Mouse (Mus musculus) c-Kit-positive CD71-positive TER-119-negative erythroid progenitor cells, embryonic 14.5 days (primary cell): Measurements from ENCODE around the gene Cand1.

Experiments
- DNase-seq: peaks from one replicate; pipeline ENCODE4 v3.0.0-alpha.2; 2013; ENCODE audit warnings: low read depth

Cand1 gene

DNA sequence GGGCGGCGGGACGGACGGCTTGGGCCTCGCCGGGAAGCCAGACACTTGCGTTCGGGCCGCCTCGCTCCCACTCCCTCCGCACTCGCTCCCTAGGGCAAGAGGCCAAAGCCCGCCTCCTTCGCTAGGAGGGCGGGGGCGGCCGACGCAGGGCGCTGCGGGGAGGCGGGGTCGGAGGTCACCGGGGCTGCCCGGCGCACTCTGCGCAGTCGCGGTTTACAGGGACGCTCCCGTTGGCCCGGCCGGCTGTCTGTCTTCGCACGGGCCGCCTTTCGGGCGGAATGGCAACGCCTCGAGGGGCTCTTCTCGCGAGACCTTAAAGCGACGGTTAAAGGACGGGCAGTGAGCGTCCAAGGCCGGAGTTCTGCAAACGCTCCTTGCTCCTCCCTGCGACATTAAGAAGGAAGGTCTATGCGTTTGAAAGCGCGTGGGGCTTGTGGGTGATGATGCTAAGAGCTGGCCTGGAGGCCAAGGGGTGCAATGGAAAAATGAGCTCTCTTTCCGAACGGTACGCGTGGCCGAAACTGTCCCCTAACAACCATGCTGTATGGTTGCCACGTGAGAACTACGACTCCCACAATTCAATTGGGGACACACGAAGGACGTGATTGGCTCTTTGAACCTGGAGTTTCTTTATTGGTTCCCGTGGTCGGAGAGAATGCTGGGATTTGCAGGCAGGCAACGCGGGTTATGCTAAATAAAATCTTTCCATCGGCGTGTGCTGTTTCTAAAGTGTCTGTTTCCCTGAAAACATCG, at the start of gene Cand1:
Cand1 (minus strand) TSS at position 87 of the 753 bp plus-strand sequence.
- peak; percentile 95 for DNase-seq

DNA sequence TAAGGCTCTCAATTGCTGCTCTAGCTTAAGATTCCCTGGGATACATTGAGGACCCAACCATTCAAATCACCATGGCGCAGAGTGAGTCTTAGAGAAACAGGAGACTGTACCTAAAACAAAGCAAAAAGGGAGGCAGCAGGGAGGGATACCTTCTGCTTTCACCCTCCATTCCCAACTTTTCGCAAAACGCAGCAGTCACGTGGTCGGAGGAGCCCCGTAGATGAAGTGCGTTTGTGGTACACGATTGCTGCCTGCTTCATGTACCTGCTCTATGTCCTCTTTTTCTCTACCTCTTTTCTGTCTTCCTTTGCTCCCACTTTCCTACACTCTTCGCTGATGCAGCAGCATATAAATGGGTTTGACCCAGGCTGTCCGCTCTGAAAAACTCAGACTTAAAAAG, 39.0 kb upstream of the Cand1 start:
- DNase-seq = no peak

DNA sequence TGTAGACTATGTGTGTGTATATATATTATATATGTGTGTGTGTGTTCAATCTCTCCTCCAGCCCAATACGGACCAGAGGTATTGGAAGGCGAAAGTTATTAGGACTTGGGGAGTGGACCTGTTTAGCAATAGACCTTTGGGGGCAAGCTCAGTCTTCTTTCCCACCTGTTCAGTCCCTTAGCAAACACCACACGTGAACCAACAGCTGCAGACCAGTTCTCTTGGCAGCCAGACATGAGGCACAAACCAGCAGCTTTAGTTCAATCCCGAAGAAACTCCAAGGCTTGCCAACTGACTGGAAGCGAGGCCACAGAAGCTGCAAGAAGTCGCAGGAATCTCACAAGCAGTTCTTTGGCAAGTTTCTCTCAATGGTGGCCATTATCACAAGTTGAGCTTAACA, 34.5 kb upstream of the Cand1 start:
- no peak for DNase-seq

DNA sequence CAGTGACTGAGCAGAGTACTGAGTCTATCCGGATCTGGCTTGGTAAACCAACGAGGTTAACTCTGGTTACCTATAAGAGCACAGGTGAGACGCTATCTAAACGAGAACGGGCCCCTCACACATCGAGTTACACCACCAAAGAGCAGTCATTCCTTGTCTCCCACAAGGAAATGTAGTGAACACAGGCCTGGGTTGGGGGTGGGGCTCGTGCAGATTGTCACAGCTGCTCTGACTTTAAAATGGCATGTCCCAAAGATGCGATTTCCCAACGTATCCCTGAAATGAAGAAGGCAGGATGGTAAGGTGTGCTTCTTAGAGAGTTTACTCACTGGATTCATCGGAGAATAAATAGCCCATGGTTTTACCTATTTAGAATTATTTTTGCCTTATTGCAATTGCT, 32.7 kb upstream of the Cand1 start:
- no peak for DNase-seq

DNA sequence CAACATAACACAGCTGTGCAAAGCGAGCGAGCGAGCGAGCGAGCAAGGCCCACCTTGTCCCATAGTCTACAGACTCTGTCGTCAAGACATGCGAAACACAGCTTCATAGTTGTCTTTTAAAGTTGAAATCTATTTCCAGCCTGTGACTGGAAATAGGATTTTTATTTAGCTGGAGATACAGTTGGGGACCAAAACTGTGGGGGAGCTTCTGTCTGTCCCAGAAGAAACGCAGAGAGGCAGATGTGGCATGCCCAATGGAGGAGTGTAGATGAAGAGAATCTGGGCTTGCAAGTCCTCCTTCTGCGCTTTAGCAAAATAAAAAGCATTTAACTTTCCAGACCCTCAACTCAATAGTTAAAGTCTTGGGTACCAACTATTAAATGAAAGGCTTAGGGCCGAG, 32.1 kb upstream of the Cand1 start:
- no peak for DNase-seq

DNA sequence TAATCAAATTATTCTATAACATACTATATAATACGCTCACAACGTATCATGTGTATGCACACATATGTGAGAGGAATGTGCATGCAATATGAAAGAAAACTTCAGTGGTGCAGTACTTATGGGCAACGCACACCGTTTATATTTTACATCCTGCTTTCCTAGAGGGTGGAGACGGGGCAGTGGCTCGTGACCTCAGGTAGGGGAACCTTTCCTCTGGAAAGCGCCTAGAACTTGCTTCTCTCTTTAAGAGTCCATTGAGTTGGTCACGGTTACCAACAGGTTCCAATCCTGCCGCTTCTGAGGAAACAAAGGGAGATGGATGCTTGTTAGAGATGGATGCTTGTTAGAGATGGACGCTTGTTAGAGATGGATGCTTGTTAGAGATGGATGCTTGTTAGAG, 31.2 kb upstream of the Cand1 start:
- no peak for DNase-seq

DNA sequence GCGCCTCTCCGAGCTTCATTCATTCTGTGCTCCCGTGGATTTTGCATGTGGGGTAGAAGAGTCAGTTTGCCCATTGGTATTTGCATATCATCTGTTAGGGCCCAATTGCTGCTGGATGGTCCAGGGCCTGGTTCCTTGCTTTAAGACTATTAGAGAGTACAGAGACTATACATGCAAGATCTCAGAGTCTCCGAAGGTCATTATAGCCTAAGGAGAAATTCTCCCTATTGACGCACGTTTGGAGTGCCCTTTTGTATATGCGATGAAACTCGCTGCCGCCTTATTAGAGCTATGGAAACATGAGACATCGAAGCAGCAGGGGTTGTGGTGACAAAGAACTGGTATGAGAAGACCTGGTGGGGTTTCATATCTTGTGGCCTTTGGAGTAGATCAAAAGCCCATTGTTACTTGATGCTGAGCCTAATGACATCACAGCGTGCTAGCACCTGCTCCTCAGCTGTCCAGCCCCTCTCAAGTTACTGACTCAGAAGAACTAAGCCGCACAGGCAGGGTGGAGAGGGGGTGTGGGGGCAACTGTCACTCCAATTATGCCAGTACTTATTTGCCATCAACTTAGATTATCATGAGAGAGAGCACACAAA, 30.6 kb upstream of the Cand1 start:
- DNase-seq = no peak

DNA sequence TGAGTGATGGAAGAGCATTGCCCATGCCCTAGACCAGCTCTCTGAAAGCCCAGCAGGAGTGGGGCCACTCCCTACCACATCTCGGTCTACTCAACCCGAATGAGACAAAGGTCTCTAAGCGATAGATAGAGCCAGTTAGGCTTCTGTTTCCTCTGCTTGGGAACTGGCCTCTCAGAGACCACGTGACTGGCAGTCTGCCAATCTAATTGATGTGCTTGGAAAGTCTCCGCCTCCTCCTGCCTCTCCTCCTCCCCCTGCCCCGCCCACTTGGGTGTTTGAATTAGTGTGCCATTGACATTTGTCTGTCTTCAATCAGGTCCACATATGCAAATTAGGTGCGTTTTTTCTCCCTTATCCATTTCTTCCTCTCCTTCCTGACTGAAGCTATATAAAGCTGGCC, 24.9 kb upstream of the Cand1 start:
- no peak for DNase-seq

DNA sequence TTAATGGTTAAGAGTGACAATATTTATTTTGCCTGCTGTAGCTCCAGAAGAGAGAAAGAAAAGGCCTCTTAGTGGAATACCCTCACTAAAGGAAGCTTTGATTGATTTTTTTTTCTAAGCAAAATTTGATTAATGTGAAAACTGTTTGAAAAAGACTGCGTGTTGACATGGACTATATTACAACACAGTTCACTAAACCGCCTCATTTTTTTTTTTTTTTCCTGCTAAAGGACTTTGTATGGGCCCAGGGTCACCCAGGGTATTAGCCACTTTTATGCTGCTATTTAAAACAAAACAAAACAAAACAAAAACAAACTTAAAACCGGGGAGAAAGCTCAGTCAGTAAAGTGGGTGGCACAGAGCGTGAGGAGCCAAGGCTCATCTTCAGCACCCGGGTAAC, 23.0 kb upstream of the Cand1 start:
- DNase-seq = no peak

DNA sequence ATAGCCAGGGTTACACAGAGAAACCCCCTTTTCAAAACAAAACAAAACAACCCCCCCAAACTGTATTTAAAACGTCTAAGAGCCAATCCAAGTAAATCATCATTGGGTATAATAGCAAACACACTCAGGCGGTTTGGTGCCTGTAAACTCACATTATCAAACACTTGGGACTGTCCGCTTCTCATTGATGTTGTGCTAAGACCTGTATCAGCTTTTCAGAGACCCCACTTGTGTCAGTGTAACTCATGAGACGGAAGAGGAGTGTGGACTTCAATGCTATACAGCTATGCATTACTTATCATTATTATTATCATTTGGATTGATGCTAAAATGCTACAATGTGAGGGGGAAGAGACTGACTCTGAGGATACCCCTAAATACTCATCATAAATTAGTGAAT, 18.0 kb upstream of the Cand1 start:
- no peak for DNase-seq

DNA sequence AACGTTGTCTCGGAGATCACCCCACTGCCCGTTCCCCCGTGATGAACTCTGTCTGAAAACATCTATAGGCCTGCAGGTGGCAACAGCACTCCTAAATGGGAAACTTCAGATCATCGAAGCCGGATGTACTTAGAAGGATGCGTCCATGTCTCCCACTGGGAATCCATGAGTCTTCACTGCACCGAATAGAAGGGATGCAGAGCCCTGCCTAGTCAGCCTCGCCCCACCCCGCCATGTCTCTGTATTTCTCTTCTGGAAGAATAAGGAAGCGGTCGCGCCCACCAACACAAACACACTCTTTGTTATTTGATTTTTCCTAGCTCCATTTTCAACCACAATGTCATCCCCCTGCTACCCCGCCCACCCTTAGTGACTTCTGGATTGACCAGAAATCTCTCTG, 4.3 kb upstream of the Cand1 start:
- no peak for DNase-seq

DNA sequence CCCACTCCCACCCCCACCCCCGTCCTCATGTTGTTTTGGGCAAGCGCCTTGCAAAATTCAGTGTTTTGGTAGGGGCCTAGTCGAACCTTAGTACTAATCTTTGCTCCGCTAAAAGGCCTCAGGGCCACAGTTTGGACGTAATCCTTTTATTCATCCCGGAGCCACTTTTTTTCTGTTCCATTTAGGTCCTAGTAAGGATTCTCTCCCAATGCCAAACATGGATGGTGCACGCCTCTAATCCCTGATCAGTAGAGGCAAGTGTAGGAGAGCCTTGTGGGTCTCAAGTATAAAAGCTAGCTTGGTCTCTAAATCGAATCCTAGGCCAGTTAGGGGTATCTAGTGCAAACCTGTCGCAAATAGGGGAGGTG, 851 bp upstream of the Cand1 start:
- no peak for DNase-seq

DNA sequence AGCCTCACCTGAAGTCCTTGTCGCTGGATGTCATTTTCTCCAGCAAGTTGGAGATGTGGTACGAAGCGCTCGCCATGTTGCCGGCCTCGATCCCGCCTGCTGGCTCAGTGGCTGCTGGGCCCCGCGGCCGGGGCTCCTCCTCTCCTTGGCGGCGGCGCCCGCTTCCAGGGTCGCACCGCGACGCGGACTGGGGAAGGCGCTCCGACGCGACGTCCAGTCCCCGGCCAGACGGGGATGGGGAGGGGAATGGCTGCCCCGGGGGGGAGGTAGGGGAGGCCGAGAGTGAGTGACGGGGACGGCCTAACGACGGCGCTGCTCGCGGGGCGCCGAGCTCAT, 254 bp downstream of the Cand1 start:
- no peak for DNase-seq

DNA sequence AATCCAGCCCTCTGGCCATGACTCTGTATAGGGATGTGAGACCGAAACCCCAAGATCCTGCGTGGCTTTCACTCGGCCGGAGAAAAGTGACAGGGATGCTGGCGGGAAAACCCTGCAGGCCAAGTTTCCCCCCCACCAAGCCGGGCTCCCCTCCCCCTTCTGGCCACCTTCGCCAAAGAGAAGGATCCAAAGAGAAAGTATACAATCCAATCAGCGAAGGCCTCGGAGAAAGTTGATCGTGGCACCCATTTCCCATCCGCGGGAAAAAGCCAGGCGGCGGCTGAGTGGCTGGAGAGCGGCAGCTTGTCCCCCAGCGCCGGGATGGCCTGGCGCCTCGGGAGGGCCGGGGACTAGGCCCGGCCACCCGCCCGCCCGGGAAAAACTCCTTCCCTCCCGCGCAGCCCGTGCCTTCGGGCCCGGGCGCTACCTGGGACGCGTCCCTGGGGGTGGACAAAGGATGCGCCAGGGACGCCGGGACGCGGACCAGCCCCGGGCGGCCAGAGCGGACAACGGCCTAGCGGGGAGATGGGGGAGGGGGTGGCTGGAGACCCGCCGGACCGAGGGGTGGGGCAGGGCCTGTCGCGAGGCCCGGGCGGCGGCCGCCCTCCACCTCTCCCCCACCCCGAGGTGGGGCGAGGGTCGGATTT, 747 bp downstream of the Cand1 start:
- DNase-seq = no peak

DNA sequence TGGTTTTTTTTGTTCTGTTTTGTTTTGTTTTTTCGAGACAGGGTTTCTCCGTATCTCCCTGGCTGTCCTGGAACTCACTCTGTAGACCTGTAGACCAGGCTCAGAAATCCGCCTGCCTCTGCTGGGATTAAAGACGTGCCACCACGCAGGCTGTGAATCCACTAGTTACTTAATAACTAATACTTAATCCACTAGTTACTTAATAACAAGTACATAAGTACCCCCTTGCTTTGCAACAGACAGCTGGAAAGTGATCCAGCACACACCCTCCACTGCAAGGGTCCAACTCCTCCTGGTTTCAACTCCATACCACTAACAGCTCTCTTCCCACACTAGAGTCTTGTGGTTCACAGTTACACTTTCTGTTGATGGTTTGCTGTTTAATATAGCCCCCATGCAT, 8.3 kb downstream of the Cand1 start:
- no peak for DNase-seq

DNA sequence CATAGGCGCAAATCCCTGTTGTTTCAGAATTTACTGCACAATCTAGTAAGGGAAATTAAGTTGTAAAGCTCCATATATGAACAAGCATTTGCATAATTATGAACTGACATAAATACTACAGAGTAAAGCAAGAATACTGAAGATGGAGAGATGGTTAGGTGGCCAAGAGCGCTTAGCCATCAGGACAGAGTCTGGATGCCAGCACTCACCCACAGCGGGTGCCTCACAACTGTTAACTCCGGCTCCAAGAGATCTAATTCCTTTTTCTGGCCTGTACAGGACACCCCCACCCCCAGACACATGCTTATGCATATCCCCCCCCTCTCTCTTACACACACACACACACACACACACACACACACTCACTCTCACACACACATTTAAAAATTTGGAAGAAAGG, 9.2 kb downstream of the Cand1 start:
- DNase-seq = no peak

DNA sequence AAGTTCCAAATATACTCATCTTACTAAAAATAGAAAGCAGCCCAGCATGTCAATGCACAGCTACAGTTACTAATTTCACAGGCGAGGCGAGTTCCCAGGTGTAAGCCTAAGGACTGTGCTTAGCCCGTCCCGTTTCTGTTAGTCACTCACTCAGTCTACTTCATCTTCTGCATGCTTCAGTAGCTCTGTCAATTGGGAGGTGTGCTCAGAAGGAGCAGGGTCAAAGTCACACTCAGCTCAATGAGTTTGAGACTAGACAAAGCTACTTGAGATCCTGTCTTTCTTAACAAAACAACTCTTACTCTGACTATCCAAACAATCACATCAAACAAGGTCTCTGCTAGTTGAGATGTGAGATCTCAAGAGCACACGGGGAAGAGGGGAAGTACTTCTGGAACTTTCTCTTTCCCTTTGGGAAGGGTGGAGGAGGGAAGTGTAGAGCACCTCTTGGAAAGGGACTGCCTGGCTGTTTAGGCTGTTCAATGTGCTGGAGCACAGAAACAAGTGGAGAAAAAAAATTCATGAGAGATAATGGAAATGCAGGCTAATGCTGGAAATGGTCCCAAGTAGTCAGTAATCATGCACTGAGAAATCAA, 9.7 kb downstream of the Cand1 start:
- DNase-seq = no peak

DNA sequence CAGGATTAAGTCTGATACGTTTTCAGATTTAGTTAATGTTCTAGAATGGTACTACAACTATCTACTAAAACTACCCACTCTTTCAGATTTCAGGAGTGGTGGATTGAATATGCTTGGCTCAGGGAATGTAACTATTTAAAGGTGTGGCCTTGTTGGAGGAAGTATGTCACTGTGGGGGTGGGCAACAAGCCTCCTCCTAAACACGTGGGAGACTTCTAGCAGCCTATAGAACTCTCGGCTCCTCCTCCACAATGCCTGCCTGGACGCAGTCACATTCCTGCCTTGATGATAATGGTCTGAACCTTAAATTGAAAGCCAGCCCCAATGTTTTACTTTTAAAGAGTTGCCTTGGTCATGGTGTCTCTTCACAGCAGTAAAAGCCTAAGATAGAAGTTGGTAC, 16.2 kb downstream of the Cand1 start:
- DNase-seq = no peak

DNA sequence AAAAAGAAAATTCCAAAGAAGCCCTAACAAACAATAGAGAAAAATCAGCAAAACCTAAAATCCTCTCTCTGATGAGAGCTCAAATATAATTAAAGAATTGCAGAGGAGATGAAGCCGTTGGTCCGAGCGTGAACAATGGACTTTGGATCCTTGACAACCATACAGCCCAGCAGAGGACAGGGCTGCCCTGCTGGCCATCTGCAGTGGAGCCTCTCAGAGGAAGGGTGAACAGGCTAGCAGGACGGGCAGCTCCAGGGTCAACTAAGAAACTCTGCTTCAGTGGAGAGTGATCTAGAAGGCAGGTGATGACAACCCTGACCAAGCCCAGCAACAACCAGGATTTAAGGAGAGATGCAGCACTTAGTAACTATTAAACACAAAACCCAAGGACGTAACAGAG, 18.2 kb downstream of the Cand1 start:
- no peak for DNase-seq

DNA sequence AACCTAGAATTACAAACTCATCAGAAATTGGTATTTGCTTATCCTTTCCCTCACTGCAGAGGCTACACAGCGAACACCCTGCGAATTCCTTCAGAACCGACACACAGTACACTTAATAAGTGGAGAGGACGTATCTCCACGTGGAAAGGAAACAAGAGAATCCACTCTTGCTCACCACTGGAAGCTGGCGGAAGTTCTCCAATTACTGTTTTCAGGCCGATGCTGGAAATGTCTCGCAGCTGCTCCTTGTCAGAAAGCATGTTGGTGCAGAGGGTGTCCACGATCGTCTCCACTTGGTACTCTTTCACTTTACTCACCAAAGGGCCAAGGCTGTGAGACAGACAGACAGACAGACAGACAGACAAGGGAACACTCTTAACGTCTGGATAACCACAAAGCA, 20.4 kb downstream of the Cand1 start:
- no peak for DNase-seq

DNA sequence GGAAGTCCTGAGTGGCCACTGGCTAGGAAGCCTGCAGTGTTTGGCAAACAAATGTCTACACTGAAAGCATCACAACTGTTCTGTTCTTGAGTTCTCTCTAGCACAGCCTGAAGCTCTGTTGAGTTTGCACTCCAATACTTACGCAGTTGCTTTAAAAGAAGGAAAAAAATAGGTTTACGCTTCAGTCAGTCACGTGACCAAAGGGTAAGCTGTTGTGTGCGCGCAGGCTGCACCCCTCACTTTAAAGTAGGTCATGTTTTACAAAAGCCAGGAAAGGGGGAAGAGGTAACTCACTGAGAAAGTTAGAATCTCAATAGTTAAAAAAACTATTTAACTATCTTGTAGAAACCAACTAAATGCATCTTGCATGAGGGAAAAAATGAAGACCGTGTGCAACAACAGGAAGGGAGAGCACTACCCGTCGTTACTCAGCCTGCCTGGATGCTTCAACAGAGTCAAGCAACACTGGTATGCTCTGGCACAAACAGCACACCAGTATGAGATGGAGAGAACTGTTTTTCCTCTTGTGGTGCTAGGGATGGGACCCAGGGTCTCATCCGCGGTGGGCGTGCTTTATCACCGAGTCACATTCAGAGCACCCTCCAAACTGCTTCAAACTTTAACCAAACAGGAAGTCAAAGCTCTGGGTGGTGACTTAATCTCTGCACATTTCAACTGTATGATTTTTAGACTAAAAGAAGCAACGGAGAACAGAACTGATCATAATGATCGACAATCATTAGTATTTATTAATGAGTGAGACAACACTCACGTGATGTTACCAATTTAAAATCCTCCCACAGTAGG, 21.4 kb downstream of the Cand1 start:
- DNase-seq = no peak

DNA sequence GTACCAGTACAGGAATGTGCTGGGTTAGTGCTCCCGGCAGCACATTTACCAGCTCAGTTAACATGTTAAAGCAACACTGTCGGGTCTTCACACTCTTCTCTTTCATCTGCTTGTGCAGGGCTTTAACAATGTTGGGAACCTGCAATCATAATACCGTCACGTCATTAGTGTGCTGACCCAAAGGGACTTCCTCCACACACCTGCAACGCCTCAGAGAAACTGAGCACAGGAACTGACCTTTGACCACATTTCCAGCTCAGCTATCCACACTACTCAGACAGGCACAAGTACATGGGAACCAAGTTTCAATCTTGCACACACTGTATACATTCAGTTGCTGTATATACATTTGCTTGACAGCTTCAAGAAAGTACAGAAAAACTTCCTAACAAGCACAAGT, 27.4 kb downstream of the Cand1 start:
- DNase-seq = no peak

DNA sequence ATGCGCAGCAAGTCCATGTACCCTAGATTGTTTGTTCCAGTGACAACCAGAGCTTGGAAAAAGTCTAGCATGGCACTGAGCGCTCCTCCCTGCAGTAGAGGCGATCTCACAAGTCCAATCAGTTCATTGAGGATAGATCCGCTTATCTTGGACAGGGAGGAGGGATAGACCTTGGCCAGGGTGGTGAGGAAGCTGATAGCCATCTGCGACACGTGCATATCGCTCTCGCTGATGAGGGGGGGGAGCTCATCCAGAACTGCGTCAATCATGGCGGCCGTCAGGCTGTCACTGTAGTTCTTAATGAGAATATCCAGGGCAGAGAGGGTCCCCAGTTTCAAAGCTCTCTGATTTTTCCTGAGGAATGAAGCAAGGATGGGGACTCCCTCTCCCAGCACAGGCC, 28.6 kb downstream of the Cand1 start:
- DNase-seq = no peak
